Mouse (Mus musculus) MEL (cell line): ENCODE data around the gene Psmd5.

Experiments
- CHD2 ChIP-seq: IDR thresholded peaks from 2 replicates; pipeline ENCODE4 v1.6.1; 2011; ENCODE audit warnings: low read length, improper control_type of control experiment
- CTCF ChIP-seq, 3 experiments: IDR thresholded peaks in 2 of 3; conservative IDR thresholded peaks in 1 of 3; 2 replicates each; pipeline ENCODE4 v1.5.1; 2011 to 2012; ENCODE audit warnings: low read length in 3 of 3, low read depth in 2 of 3, mild to moderate bottlenecking in 2 of 3, improper control_type of control experiment in 1 of 3, inconsistent platforms in 1 of 3, mixed read lengths in 1 of 3, moderate library complexity in 1 of 3; ENCODE audit not compliant: control insufficient read depth in 1 of 3, insufficient read depth in 1 of 3, poor library complexity in 1 of 3, severe bottlenecking in 1 of 3
- E2F4 ChIP-seq: IDR thresholded peaks from 2 replicates; pipeline ENCODE4 v1.6.1; 2011; ENCODE audit warnings: low read depth, low read length, improper control_type of control experiment, borderline replicate concordance
- EP300 ChIP-seq, 2 experiments: IDR thresholded peaks; 2 replicates each; pipeline ENCODE4 v1.6.1; 2011; ENCODE audit warnings: improper control_type of control experiment in 2 of 2, low read length in 2 of 2, low read depth in 1 of 2, mild to moderate bottlenecking in 1 of 2
- POLR2A ChIP-seq, 2 experiments: IDR thresholded peaks; 2 replicates each; pipeline ENCODE4 v1.6.1; 2011 to 2012; ENCODE audit warnings: low read length in 2 of 2, mild to moderate bottlenecking in 2 of 2, control low read depth in 1 of 2, improper control_type of control experiment in 1 of 2, low read depth in 1 of 2, moderate library complexity in 1 of 2; ENCODE audit not compliant: control insufficient read depth in 1 of 2, insufficient read depth in 1 of 2, poor library complexity in 1 of 2
- RCOR1 ChIP-seq: IDR thresholded peaks from 2 replicates; pipeline ENCODE4 v1.6.1; 2012; ENCODE audit warnings: low read depth, mild to moderate bottlenecking, inconsistent platforms, low read length, improper control_type of control experiment
- TCF12 ChIP-seq: IDR thresholded peaks from 2 replicates; pipeline ENCODE4 v1.6.1; 2014; ENCODE audit warnings: low read depth, mild to moderate bottlenecking, inconsistent platforms, low read length, improper control_type of control experiment, moderate library complexity
- ZKSCAN1 ChIP-seq: IDR thresholded peaks from 2 replicates; pipeline ENCODE4 v1.6.1; 2012; ENCODE audit warnings: low read depth, mild to moderate bottlenecking, inconsistent platforms, low read length, improper control_type of control experiment, moderate library complexity

DNA sequence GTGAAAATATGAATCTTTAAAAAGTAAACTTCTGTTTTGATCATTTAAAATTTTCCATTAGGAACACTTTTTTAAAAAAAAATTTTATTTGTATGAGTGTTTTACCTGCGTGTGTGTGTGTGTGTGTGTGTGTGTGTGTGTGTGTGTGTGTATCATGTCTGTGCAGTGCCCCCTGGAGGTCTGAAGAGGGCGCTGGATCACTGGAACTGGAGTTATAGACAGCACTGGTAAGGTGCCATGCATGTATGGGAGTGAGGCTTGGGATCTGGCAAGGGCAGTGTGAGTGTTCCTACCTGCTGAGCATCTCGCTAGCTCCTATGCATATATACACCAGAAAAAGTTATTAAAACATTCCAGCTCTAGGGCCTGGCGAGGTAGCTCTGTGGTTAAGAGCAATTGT, 27.0 kb upstream of the Psmd5 start:
- TF ChIP-seq RCOR1 (no peak), EP300 (IDR thresholded peaks at IDR 0.05; ENCODE audit: low read depth in 1 of 2, low read length in 2 of 2) (no peak), POLR2A (IDR thresholded peaks at IDR 0.05; ENCODE audit: control insufficient read depth in 1 of 2, insufficient read depth in 1 of 2, low read depth in 1 of 2, low read length in 2 of 2, poor library complexity in 1 of 2) (no peak), ZKSCAN1 (no peak), CTCF (IDR thresholded peaks at IDR 0.05 in 2 of 3, conservative IDR thresholded peaks at IDR 0.05 in 1 of 3; ENCODE audit: control insufficient read depth in 1 of 3, insufficient read depth in 1 of 3, low read depth in 2 of 3, low read length in 3 of 3, poor library complexity in 1 of 3, severe bottlenecking in 1 of 3) (peak in 2 of 3 experiments; percentile 21 to 34; a peak in 4 of 6 replicates), TCF12 (no peak), CHD2 (no peak), E2F4 (no peak)
